Mouse (Mus musculus) lung, embryonic 15.5 days (tissue): ENCODE data around the gene 4833427G06Rik. TPM values are rescaled to one million over a fixed set of nuclear protein-coding genes. Genes with fewer than 3 reads are reported as not detected.

ENCODE experiments used
- microRNA counts: library from miRNA; unstranded; fragments of <30 nt; microRNA quantifications from one replicate; lab custom pipeline; 2016
- microRNA-seq: library from miRNA; unstranded; fragments of <30 nt; microRNA quantifications from one replicate; pipeline ENCODE4, GENCODE M21; 2016
- polyA plus RNA-seq: library from polyadenylated mRNA; unstranded; fragments of >200 nt; fragmentation: Nextera tagmentation; extraction: Ambion mirVana; gene quantifications from 2 replicates; pipeline ENCODE4 v1.2.1, GENCODE M21; 2015

Gene 4833427G06Rik
- polyA plus RNA-seq, 1 experiment from 2014 or later, result 2.5 TPM

MicroRNAs encoded within 50 kb of the gene (microRNA counts, 519-probe panel; counts per million panel counts)
- microRNA mmu-miR-34b-3p (lab: Ali Mortazavi, UCI), result 2,360 counts per million, percentile 38 among the panel's probes with 10 or more counts
- 2,491 counts per million, percentile 50 among the panel's probes with 10 or more counts for microRNA mmu-miR-34b-5p (lab: Ali Mortazavi, UCI)
- 3,218 counts per million, percentile 85 among the panel's probes with 10 or more counts for microRNA mmu-miR-34c (lab: Ali Mortazavi, UCI)

Small RNA genes within 50 kb of the gene (microRNA-seq; reads per million reads assigned to microRNA genes)
- 25.9 reads per million, percentile 38 among the genes with 10 or more reads in this experiment for gene Mir34b
- 724 reads per million, percentile 73 among the genes with 10 or more reads in this experiment for gene Mir34c

Other genes starting within 250 kb of the 4833427G06Rik start
- gene Sik2, start 93.0 kb downstream of the 4833427G06Rik start, polyA plus RNA-seq, result 13.2 and 14.5 TPM in 2 replicates
- not detected in 2 replicates for gene Btg4, start 41.2 kb downstream of the 4833427G06Rik start, polyA plus RNA-seq
- gene Layn, start 25.0 kb downstream of the 4833427G06Rik start, polyA plus RNA-seq, result 5.8 and 9.9 TPM in 2 replicates
- 0.03 and 0.09 TPM in 2 replicates for gene Gm32742, start 63.4 kb upstream of the 4833427G06Rik start, polyA plus RNA-seq
- 0.14 and 0.30 TPM in 2 replicates for gene Pou2af1, start 111.6 kb upstream of the 4833427G06Rik start, polyA plus RNA-seq
- gene Colca2, start 176.5 kb upstream of the 4833427G06Rik start, polyA plus RNA-seq, result 7.5 and 7.9 TPM in 2 replicates
- 0.15 and 0.20 TPM in 2 replicates for gene 1810046K07Rik, start 226.8 kb upstream of the 4833427G06Rik start, polyA plus RNA-seq